In genomic region chr6:89634400-89634799, GRCm38 (mm10) we compare ENCODE assay signal across 14 mouse cellular contexts. TPM values are rescaled to one million over a fixed set of nuclear protein-coding genes. Genes with fewer than 3 reads are reported as not detected.
DNase-seq lines count a peak whose midpoint lies in the region; ATAC-seq and TF ChIP-seq lines count a peak whose summit lies in the region.
"Had no signal": no experiment of that assay in that cellular context is flagged by ENCODE, and none has a peak within 500 bp of the region (broad histone marks: within the 10 kb centered on the region; RNA-seq: fewer than 3 reads in every experiment).

No protein-coding gene starts in this region.

- no peak for ATAC-seq in kidney, postnatal 0 days (replicated peaks; ENCODE audit: low FRiP score, low read depth)
- ATAC-seq in kidney, embryonic 14.5 days (ENCODE audit: low FRiP score, low TSS enrichment) = no peak
- ATAC-seq in intestine, postnatal 0 days = no peak
- ATAC-seq: forebrain, embryonic 16.5 days had no signal

- no peaks in the 10 kb centered on the region for H3K36me3 ChIP-seq in kidney, postnatal 0 days (ENCODE audit: insufficient read depth, low read length)
- no peaks in the 10 kb centered on the region for H3K36me3 ChIP-seq in kidney, embryonic 14.5 days (ENCODE audit: control insufficient read depth, insufficient read depth, low read length)
- no peaks in the 10 kb centered on the region for H3K36me3 ChIP-seq in thymus, adult 2 months (ENCODE audit: control insufficient read depth, insufficient read depth, low read length)
- H3K36me3 ChIP-seq in intestine, postnatal 0 days (ENCODE audit: control insufficient read depth, insufficient read depth) = no peaks in the 10 kb centered on the region
- H3K36me3 ChIP-seq: embryonic facial prominence, embryonic 15.5 days; lung, embryonic 15.5 days; stomach, embryonic 15.5 days had no signal

- no peak overlapping the region for H3K4me3 ChIP-seq in kidney, postnatal 0 days (replicated peaks; ENCODE audit: low read depth, low read length)
- no peak overlapping the region for H3K4me3 ChIP-seq in kidney, embryonic 14.5 days (ENCODE audit: low read length)
- H3K4me3 ChIP-seq in thymus, adult 2 months (ENCODE audit: control insufficient read depth, insufficient read depth, low read length) = no peak overlapping the region
- no peak overlapping the region for H3K4me3 ChIP-seq in intestine, postnatal 0 days (ENCODE audit: low read depth, low read length)
- H3K4me3 ChIP-seq: embryonic facial prominence, embryonic 15.5 days; left cerebral cortex, adult 2 months; lung, embryonic 15.5 days; megakaryocyte, embryonic 14.5 days; stomach, embryonic 15.5 days had no signal

- H3K27ac ChIP-seq in kidney, postnatal 0 days = no peak overlapping the region
- H3K27ac ChIP-seq in kidney, embryonic 14.5 days (ENCODE audit: low read depth, low read length) = no peak overlapping the region
- no peak overlapping the region for H3K27ac ChIP-seq in thymus, adult 2 months (ENCODE audit: control insufficient read depth, insufficient read depth, low read length)
- no peak overlapping the region for H3K27ac ChIP-seq in intestine, postnatal 0 days (ENCODE audit: low read depth, low read length)
- H3K27ac ChIP-seq: embryonic facial prominence, embryonic 15.5 days; left cerebral cortex, adult 2 months; lung, embryonic 15.5 days; stomach, embryonic 15.5 days had no signal

- no peak overlapping the region for H3K9ac ChIP-seq in kidney, postnatal 0 days (ENCODE audit: low read depth, low read length)
- H3K9ac ChIP-seq in kidney, embryonic 14.5 days (ENCODE audit: low read depth, low read length) = no peak overlapping the region
- no peak overlapping the region for H3K9ac ChIP-seq in intestine, postnatal 0 days (ENCODE audit: low read depth, low read length)
- H3K9ac ChIP-seq: embryonic facial prominence, embryonic 15.5 days; lung, embryonic 15.5 days; stomach, embryonic 15.5 days had no signal

- 41% methylated on average over 8 of the region's 8 CpGs for WGBS in kidney, postnatal 0 days
- 35% methylated on average over 8 of the region's 8 CpGs for WGBS in kidney, embryonic 14.5 days
- WGBS in thymus, adult 2 months = 78% methylated on average over 8 of the region's 8 CpGs
- WGBS in intestine, postnatal 0 days = 20% methylated on average over 8 of the region's 8 CpGs

- H3K27me3 ChIP-seq in kidney, postnatal 0 days (ENCODE audit: insufficient read depth, low read length) = no peaks in the 10 kb centered on the region
- no peaks in the 10 kb centered on the region for H3K27me3 ChIP-seq in kidney, embryonic 14.5 days (ENCODE audit: control insufficient read depth, insufficient read depth, low read length)
- H3K27me3 ChIP-seq in thymus, adult 2 months (ENCODE audit: control insufficient read depth, insufficient read depth, low read length) = no peaks in the 10 kb centered on the region
- H3K27me3 ChIP-seq in intestine, postnatal 0 days (replicated peaks; ENCODE audit: control insufficient read depth, insufficient read depth, low read length) = no peaks in the 10 kb centered on the region
- H3K27me3 ChIP-seq: embryonic facial prominence, embryonic 15.5 days; lung, embryonic 15.5 days; stomach, embryonic 15.5 days had no signal

- no peak for TF ChIP-seq CTCF in kidney, postnatal 0 days (IDR thresholded peaks at IDR 0.05; ENCODE audit: low read depth)
- TF ChIP-seq CTCF in thymus, adult 2 months (IDR thresholded peaks at IDR 0.05; ENCODE audit: borderline replicate concordance, control insufficient read depth, extremely low read depth, insufficient read depth, low read length, poor library complexity) = no peak
- no peak for TF ChIP-seq CTCF in intestine, postnatal 0 days (IDR thresholded peaks at IDR 0.05; ENCODE audit: low read depth)

- no peak for TF ChIP-seq POLR2A in thymus, adult 2 months (IDR thresholded peaks at IDR 0.05; ENCODE audit: control insufficient read depth, extremely low read depth, insufficient read depth, low read length, poor library complexity)

- no peaks in the 10 kb centered on the region for H3K9me3 ChIP-seq in kidney, postnatal 0 days (replicated peaks; ENCODE audit: low read length)
- H3K9me3 ChIP-seq in kidney, embryonic 14.5 days (ENCODE audit: control insufficient read depth, low read length) = no peaks in the 10 kb centered on the region
- H3K9me3 ChIP-seq in intestine, postnatal 0 days (ENCODE audit: control insufficient read depth) = no peaks in the 10 kb centered on the region
- H3K9me3 ChIP-seq: embryonic facial prominence, embryonic 15.5 days; lung, embryonic 15.5 days; stomach, embryonic 15.5 days had no signal

- intact Hi-C loops in heart, postnatal 10 days (cut with DNase I) = no loop called here

- no peak overlapping the region for H3K4me2 ChIP-seq in kidney, postnatal 0 days (ENCODE audit: low read length)
- H3K4me2 ChIP-seq in kidney, embryonic 14.5 days (replicated peaks; ENCODE audit: low read depth, low read length) = no peak overlapping the region
- H3K4me2 ChIP-seq in intestine, postnatal 0 days (replicated peaks; ENCODE audit: low read depth) = no peak overlapping the region
- H3K4me2 ChIP-seq: embryonic facial prominence, embryonic 15.5 days; lung, embryonic 15.5 days; stomach, embryonic 15.5 days had no signal

- peaks cover 5% of the 10 kb centered on the region; the same call in 1 of the 2 replicates for H3K4me1 ChIP-seq in kidney, postnatal 0 days (replicated peaks; ENCODE audit: insufficient read depth, low read length)
- no peaks in the 10 kb centered on the region for H3K4me1 ChIP-seq in kidney, embryonic 14.5 days (ENCODE audit: control insufficient read depth, insufficient read depth, low read length)
- no peaks in the 10 kb centered on the region for H3K4me1 ChIP-seq in thymus, adult 2 months (replicated peaks; ENCODE audit: control insufficient read depth, insufficient read depth, low read length)
- H3K4me1 ChIP-seq in intestine, postnatal 0 days (replicated peaks; ENCODE audit: control insufficient read depth, insufficient read depth, low read length) = no peaks in the 10 kb centered on the region

- peak; percentile 34 for DNase-seq in kidney, postnatal 0 days (ENCODE audit: low spot score)
- DNase-seq in R1 (ENCODE audit: low read depth, low spot score) = peak; percentile 15
- peak; percentile 40 for DNase-seq in gastrocnemius, postnatal 25 days
- peak; percentile 63 to 66 for DNase-seq in heart, postnatal 10 days
- DNase-seq in thymus, adult 2 months = no peak
- DNase-seq: liver had no signal

RNA-seq across cellular contexts. Expression of gene Txnrd3, which starts 9.4 kb away (rescaled TPM):
- 27.9 and 29.2 TPM in 2 replicates for polyA plus RNA-seq in kidney, postnatal 0 days (2015; fragmentation: Nextera tagmentation; extraction: Ambion mirVana)
- polyA plus RNA-seq in kidney, embryonic 14.5 days (2014; fragmentation: Nextera tagmentation; extraction: Ambion mirVana) = 16.0 and 21.0 TPM in 2 replicates
- total RNA-seq in gastrocnemius, postnatal 25 days (2021) = 1 to 10 TPM; 4.3 to 4.7 TPM
- total RNA-seq in heart, postnatal 10 days (2021) = 10 to 100 TPM; 26.1 to 27.1 TPM
- 8.8 and 10.2 TPM in 2 replicates for polyA plus RNA-seq in thymus, adult 2 months (2012; rRNA removed)
- 6.6 and 7.3 TPM in 2 replicates for polyA plus RNA-seq in intestine, postnatal 0 days (2015; fragmentation: Nextera tagmentation; extraction: Ambion mirVana)

RNA-seq across cellular contexts. Expression of gene Chchd6, which starts 38.9 kb away (rescaled TPM):
- polyA plus RNA-seq in kidney, postnatal 0 days (2015; fragmentation: Nextera tagmentation; extraction: Ambion mirVana) = 57.2 and 63.2 TPM in 2 replicates
- polyA plus RNA-seq in kidney, embryonic 14.5 days (2014; fragmentation: Nextera tagmentation; extraction: Ambion mirVana) = 69.0 and 77.1 TPM in 2 replicates
- total RNA-seq in gastrocnemius, postnatal 25 days (2021) = 1 to 10 TPM; 1.6 to 3.0 TPM
- 10 to 100 TPM; 14.7 to 15.5 TPM for total RNA-seq in heart, postnatal 10 days (2021)
- 43.7 and 47.9 TPM in 2 replicates for polyA plus RNA-seq in thymus, adult 2 months (2012; rRNA removed)
- polyA plus RNA-seq in intestine, postnatal 0 days (2015; fragmentation: Nextera tagmentation; extraction: Ambion mirVana) = 14.8 and 15.5 TPM in 2 replicates
